Mouse (Mus musculus) kidney, adult 8-10 months (tissue): ENCODE results near the gene Prepl.

ENCODE experiments used
- DNase-seq, 2 experiments: peaks; one replicate each; pipeline ENCODE4 v3.0.0; 2022

Gene Prepl

DNA sequence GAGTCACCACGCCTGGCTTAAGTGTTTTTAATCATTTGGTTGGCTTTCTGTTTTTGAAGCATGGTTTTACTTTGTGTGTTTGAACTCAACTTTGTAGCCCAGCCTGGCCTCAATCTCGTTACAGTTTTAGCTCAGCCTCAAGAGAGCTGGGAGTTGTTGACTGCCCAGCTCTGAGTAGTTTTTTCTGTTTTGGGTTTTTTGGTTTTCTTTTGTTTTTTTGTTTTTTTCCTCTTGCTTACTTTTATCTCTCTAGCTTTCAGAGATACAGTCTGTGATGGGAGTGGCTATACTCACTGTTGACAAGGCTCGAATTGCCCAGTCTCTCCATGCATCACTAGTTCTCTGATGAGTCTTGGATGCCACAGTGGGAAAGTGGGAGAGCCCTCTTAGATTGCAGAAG lies 69.7 kb downstream of the Prepl start:
- no peak for DNase-seq

- DNase-seq: no peak
These were observed 71.2 kb downstream of the Prepl start for GRCm38 (mm10) chr17:85018794-85019193.

GRCm38 (mm10) chr17:85018344-85018743 lies 71.7 kb downstream of the Prepl start:
- DNase-seq: no peak

- DNase-seq: no peak
These were observed 75.4 kb downstream of the Prepl start for GRCm38 (mm10) chr17:85014632-85015031.

DNA sequence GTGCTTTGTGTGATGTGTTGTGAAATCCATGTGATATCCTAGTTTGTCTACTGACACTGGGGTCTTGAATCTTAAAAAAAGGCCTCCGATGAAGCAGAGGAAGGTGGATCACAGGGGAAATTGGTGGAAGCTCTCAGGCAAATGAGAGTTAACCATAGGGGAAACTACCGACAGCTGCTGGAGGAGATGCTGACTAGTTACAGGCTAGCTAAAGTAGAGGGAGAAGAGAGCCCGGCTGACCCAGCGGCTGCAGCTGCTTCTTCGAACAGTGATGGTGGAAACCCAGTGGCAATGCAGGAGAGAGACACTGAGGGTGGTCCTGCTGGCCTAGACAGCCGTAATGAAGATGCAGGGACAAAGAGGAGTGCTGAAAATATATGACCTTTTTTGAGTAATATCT lies 76.6 kb downstream of the Prepl start:
- DNase-seq: no peak
